Mouse (Mus musculus): ENCODE measurements around the gene Lhx2.

The Lhx2 gene

GRCm38 (mm10) chr2:38346881-38347764 lies 8.0 kb downstream of the Lhx2 start:
- no peak for DNase-seq (ENCODE audit: low read depth, low spot score)

GRCm38 (mm10) chr2:38347811-38348551 lies 8.9 kb downstream of the Lhx2 start:
- no peak for DNase-seq (ENCODE audit: low read depth, low spot score)

GRCm38 (mm10) chr2:38348660-38349420 lies 9.8 kb downstream of the Lhx2 start:
- DNase-seq (ENCODE audit: low read depth, low spot score): no peak

GRCm38 (mm10) chr2:38349447-38350350 lies 10.6 kb downstream of the Lhx2 start:
- no peak for DNase-seq (ENCODE audit: low read depth, low spot score)

GRCm38 (mm10) chr2:38350386-38350785 lies 11.3 kb downstream of the Lhx2 start:
- DNase-seq (ENCODE audit: low read depth, low spot score): no peak

- peak; percentile 68 for DNase-seq (ENCODE audit: low read depth, low spot score)
Measured at GRCm38 (mm10) chr2:38350796-38351195, 11.7 kb downstream of the Lhx2 start.

- no peak for DNase-seq (ENCODE audit: low read depth, low spot score)
Measured at GRCm38 (mm10) chr2:38351641-38352320, 12.7 kb downstream of the Lhx2 start.

- DNase-seq (ENCODE audit: low read depth, low spot score): no peak
Measured at GRCm38 (mm10) chr2:38352321-38353007, 13.4 kb downstream of the Lhx2 start.

GRCm38 (mm10) chr2:38353008-38353379 lies 13.9 kb downstream of the Lhx2 start:
- DNase-seq (ENCODE audit: low read depth, low spot score): no peak

- DNase-seq (ENCODE audit: low read depth, low spot score): no peak
Measured at GRCm38 (mm10) chr2:38353664-38354063, 14.6 kb downstream of the Lhx2 start.

GRCm38 (mm10) chr2:38354179-38354716 lies 15.2 kb downstream of the Lhx2 start:
- DNase-seq (ENCODE audit: low read depth, low spot score): no peak

GRCm38 (mm10) chr2:38354717-38355510 lies 15.8 kb downstream of the Lhx2 start:
- DNase-seq (ENCODE audit: low read depth, low spot score): no peak

- no peak for DNase-seq (ENCODE audit: low read depth, low spot score)
Measured at GRCm38 (mm10) chr2:38355731-38356427, 16.8 kb downstream of the Lhx2 start.

- DNase-seq (ENCODE audit: low read depth, low spot score): no peak
Measured at GRCm38 (mm10) chr2:38356428-38357260, 17.6 kb downstream of the Lhx2 start.

- no peak for DNase-seq (ENCODE audit: low read depth, low spot score)
Measured at GRCm38 (mm10) chr2:38357294-38358246, 18.5 kb downstream of the Lhx2 start.

- no peak for DNase-seq (ENCODE audit: low read depth, low spot score)
Measured at GRCm38 (mm10) chr2:38358611-38359010, 19.5 kb downstream of the Lhx2 start.

All from WW6 (cell line).